Mouse (Mus musculus) hindbrain, embryonic 16.5 days (tissue): Measurements from ENCODE around the gene Pxt1. TPM values are rescaled to one million over a fixed set of nuclear protein-coding genes. Genes with fewer than 3 reads are reported as not detected.
A peak's percentile ranks its signal among the peaks of the same experiment; 100 is the strongest.

ENCODE experiments used
- ATAC-seq: fragments of 200-750 bp; cut with Nextera tagmentation; 2 replicates; pipeline ENCODE4 v1.8.0; 2017; ENCODE audit warnings: moderate TSS enrichment, moderate library complexity
- H3K27ac ChIP-seq: fragments of 300-500 bp; sonication (generic); 2 replicates; pipeline ENCODE4 v1.5.1; 2014; ENCODE audit warnings: low read depth, mild to moderate bottlenecking, control low read depth, low read length, moderate library complexity
- H3K27me3 ChIP-seq: fragments of 300-500 bp; sonication (generic); replicated peaks from 2 replicates; pipeline ENCODE4 v1.6.1; 2014; ENCODE audit warnings: low read length; ENCODE audit not compliant: control insufficient read depth, insufficient read depth
- H3K36me3 ChIP-seq: fragments of 300-500 bp; sonication (generic); 2 replicates; pipeline ENCODE4 v1.6.1; 2014; ENCODE audit warnings: mild to moderate bottlenecking, low read length, moderate library complexity, mixed read lengths; ENCODE audit not compliant: control insufficient read depth, insufficient read depth
- H3K4me1 ChIP-seq: fragments of 300-500 bp; sonication (generic); 2 replicates; pipeline ENCODE4 v1.6.1; 2014; ENCODE audit warnings: low read depth, low read length; ENCODE audit not compliant: control insufficient read depth, insufficient read depth
- H3K4me2 ChIP-seq: fragments of 300-500 bp; sonication (generic); 2 replicates; pipeline ENCODE4 v1.6.1; 2014; ENCODE audit warnings: mild to moderate bottlenecking, low read length, control low read depth, moderate library complexity
- H3K4me3 ChIP-seq: fragments of 300-500 bp; sonication (generic); 2 replicates; pipeline ENCODE4 v1.5.1; 2014; ENCODE audit warnings: mild to moderate bottlenecking, low read length, control low read depth, moderate library complexity
- H3K9ac ChIP-seq: fragments of 300-500 bp; sonication (generic); 2 replicates; pipeline ENCODE4 v1.6.1; 2014; ENCODE audit warnings: low read depth, mild to moderate bottlenecking, control low read depth, low read length, moderate library complexity
- H3K9me3 ChIP-seq: fragments of 300-500 bp; sonication (generic); 2 replicates; pipeline ENCODE4 v1.6.1; 2014; ENCODE audit warnings: mild to moderate bottlenecking, low read length, moderate library complexity; ENCODE audit not compliant: control insufficient read depth
- WGBS: fragments of 180-500 bp; shearing (Covaris S2); extraction: QIAGEN DNeasy Blood & Tissue Kit; methylation state at CpG from one replicate; pipeline ENCODE4 v1.1.7; 2014; 5-methylcytosine and 5-hydroxymethylcytosine counted together
- polyA plus RNA-seq: library from polyadenylated mRNA; unstranded; fragments of >200 nt; fragmentation: Nextera tagmentation; extraction: Ambion mirVana; gene quantifications from 2 replicates; pipeline ENCODE4 v1.2.1, GENCODE M21; 2015

The Pxt1 gene
- polyA plus RNA-seq, 1 experiment from 2014 or later, result not detected

GRCm38 (mm10) chr17:28926866-28927635, 16.6 kb downstream of the Pxt1 start:
- H3K9ac ChIP-seq, result no peak overlapping the region
- WGBS, result 55% methylated on average over 15 of the region's 15 CpGs
- H3K36me3 ChIP-seq, result no peaks in the 10 kb centered on the region
- no peaks in the 10 kb centered on the region for H3K27me3 ChIP-seq
- no peak for ATAC-seq
- no peak overlapping the region for H3K27ac ChIP-seq
- H3K4me2 ChIP-seq, result no peak overlapping the region
- H3K4me3 ChIP-seq, result no peak overlapping the region
- H3K4me1 ChIP-seq, result peaks cover 10% of the 10 kb centered on the region
- H3K9me3 ChIP-seq, result no peaks in the 10 kb centered on the region

- ATAC-seq, result 0 out of 2 replicates have a peak, but pooled peaks have one; percentile 45
- Histone ChIP-seq H3K36me3 (no peaks in the 10 kb centered on the region), H3K4me1 (peaks cover 10% of the 10 kb centered on the region), H3K4me3 (no peak overlapping the region), H3K27ac (no peak overlapping the region), H3K27me3 (no peaks in the 10 kb centered on the region), H3K4me2 (no peak overlapping the region; the same call in 1 of the 2 replicates), H3K9me3 (no peaks in the 10 kb centered on the region), H3K9ac (peak overlapping the region; percentile 28; the same call in 1 of the 2 replicates)
- 15% methylated on average over 13 of the region's 13 CpGs for WGBS
Observed at GRCm38 (mm10) chr17:28926380-28926779, 17.3 kb downstream of the Pxt1 start.

GRCm38 (mm10) chr17:28924957-28925595, 18.6 kb downstream of the Pxt1 start:
- Histone ChIP-seq H3K9ac (no peak overlapping the region), H3K9me3 (no peaks in the 10 kb centered on the region), H3K4me2 (no peak overlapping the region), H3K4me3 (no peak overlapping the region), H3K4me1 (peaks cover 2% of the 10 kb centered on the region), H3K36me3 (no peaks in the 10 kb centered on the region), H3K27me3 (no peaks in the 10 kb centered on the region), H3K27ac (no peak overlapping the region)
- no peak for ATAC-seq
- 79% methylated on average over 8 of the region's 8 CpGs for WGBS

GRCm38 (mm10) chr17:28922096-28922495, 21.5 kb downstream of the Pxt1 start:
- Histone ChIP-seq H3K4me2 (no peak overlapping the region), H3K9me3 (no peaks in the 10 kb centered on the region), H3K4me1 (peaks cover 2% of the 10 kb centered on the region; the same call in 1 of the 2 replicates), H3K4me3 (no peak overlapping the region), H3K36me3 (no peaks in the 10 kb centered on the region), H3K9ac (no peak overlapping the region), H3K27me3 (no peaks in the 10 kb centered on the region), H3K27ac (no peak overlapping the region)
- no peak for ATAC-seq
- 74% methylated on average over 6 of the region's 6 CpGs for whole genome bisulfite sequencing

- Histone ChIP-seq H3K9me3 (no peaks in the 10 kb centered on the region), H3K36me3 (no peaks in the 10 kb centered on the region), H3K27ac (no peak overlapping the region), H3K27me3 (no peaks in the 10 kb centered on the region), H3K4me1 (no peaks in the 10 kb centered on the region), H3K4me2 (no peak overlapping the region), H3K9ac (no peak overlapping the region), H3K4me3 (no peak overlapping the region)
- WGBS, result 76% methylated on average over 8 of the region's 8 CpGs
- no peak for ATAC-seq
Observed at GRCm38 (mm10) chr17:28921086-28921485, 22.6 kb downstream of the Pxt1 start.

GRCm38 (mm10) chr17:28916520-28916919, 27.1 kb downstream of the Pxt1 start:
- no peaks in the 10 kb centered on the region for H3K27me3 ChIP-seq
- 100% methylated on average over 1 of the region's 1 CpGs for WGBS
- H3K4me2 ChIP-seq, result no peak overlapping the region
- no peak overlapping the region for H3K9ac ChIP-seq
- no peak overlapping the region for H3K4me3 ChIP-seq
- no peak overlapping the region for H3K27ac ChIP-seq
- H3K36me3 ChIP-seq, result no peaks in the 10 kb centered on the region
- no peaks in the 10 kb centered on the region for H3K9me3 ChIP-seq
- ATAC-seq, result no peak
- no peaks in the 10 kb centered on the region for H3K4me1 ChIP-seq

- no peaks in the 10 kb centered on the region for H3K9me3 ChIP-seq
- H3K4me1 ChIP-seq, result no peaks in the 10 kb centered on the region
- no peak within 1 kb of the TSS for H3K9ac ChIP-seq
- no peak for ATAC-seq
- H3K4me2 ChIP-seq, result no peak within 1 kb of the TSS
- H3K27ac ChIP-seq, result no peak within 1 kb of the TSS
- peaks cover under 1% of the 10 kb centered on the region; the same call in 1 of the 2 replicates for H3K27me3 ChIP-seq
- WGBS, result 64% methylated on average over 12 of the region's 12 CpGs
- H3K36me3 ChIP-seq, result no peaks in the 10 kb centered on the region
- no peak within 1 kb of the TSS for H3K4me3 ChIP-seq
Observed at GRCm38 (mm10) chr17:28915060-28915628, 28.5 kb downstream of the Pxt1 start, which contains the start of gene 4930539E08Rik. 4930539E08Rik (minus strand) TSS chr17:28915324.

GRCm38 (mm10) chr17:28913940-28914339, 29.7 kb downstream of the Pxt1 start:
- Histone ChIP-seq H3K4me2 (no peak overlapping the region), H3K4me1 (peaks cover 5% of the 10 kb centered on the region), H3K4me3 (no peak overlapping the region), H3K27ac (no peak overlapping the region), H3K36me3 (no peaks in the 10 kb centered on the region), H3K27me3 (peaks cover 5% of the 10 kb centered on the region), H3K9ac (no peak overlapping the region), H3K9me3 (no peaks in the 10 kb centered on the region)
- 87% methylated on average over 6 of the region's 6 CpGs for WGBS
- ATAC-seq, result no peak

GRCm38 (mm10) chr17:28913200-28913599, 30.4 kb downstream of the Pxt1 start:
- no peak for ATAC-seq
- H3K4me3 ChIP-seq, result no peak overlapping the region
- H3K9me3 ChIP-seq, result no peaks in the 10 kb centered on the region
- 67% methylated on average over 5 of the region's 5 CpGs for WGBS
- peaks cover 5% of the 10 kb centered on the region for H3K27me3 ChIP-seq
- no peak overlapping the region for H3K27ac ChIP-seq
- no peak overlapping the region for H3K4me2 ChIP-seq
- no peaks in the 10 kb centered on the region for H3K36me3 ChIP-seq
- H3K9ac ChIP-seq, result no peak overlapping the region
- peaks cover 5% of the 10 kb centered on the region for H3K4me1 ChIP-seq
